Mouse (Mus musculus): ENCODE results near the gene A030005K14Rik. TPM values are rescaled to one million over a fixed set of nuclear protein-coding genes. Genes with fewer than 3 reads are reported as not detected.

The A030005K14Rik gene
- polyA plus RNA-seq (2015; fragmentation: Nextera tagmentation; extraction: Ambion mirVana): not detected in 2 replicates

DNA sequence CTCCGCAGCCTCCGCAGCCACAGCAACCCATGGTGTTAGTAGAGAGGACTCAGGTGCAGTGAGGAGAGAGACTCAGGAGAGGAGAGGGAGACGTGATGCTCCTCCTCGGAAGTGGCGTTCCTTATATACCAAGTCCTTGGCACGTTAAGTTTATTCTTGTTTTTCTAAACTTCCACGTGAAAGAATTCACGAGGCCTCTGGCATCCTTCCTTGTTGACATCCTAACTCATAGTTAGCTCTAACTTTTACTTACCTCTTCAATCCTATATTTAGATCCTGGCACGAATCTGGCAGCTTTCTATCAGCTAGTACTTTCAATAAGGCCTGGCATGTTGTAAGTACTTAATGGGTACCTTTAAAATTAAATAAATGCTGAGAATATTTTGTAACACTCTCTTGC, at the start of gene A030005K14Rik:
Gene A030005K14Rik (minus strand): TSS at position 101 of the 400 bp plus-strand sequence.
- Histone ChIP-seq H3K9me3 (no peaks in the 10 kb centered on the region), H3K4me3 (no peak within 1 kb of the TSS), H3K4me2 (no peak within 1 kb of the TSS), H3K4me1 (no peaks in the 10 kb centered on the region; the same call in 1 of the 2 replicates), H3K9ac (no peak within 1 kb of the TSS), H3K36me3 (no peaks in the 10 kb centered on the region), H3K27me3 (no peaks in the 10 kb centered on the region), H3K27ac (no peak within 1 kb of the TSS)
- no peak for ATAC-seq (ENCODE audit: borderline replicate concordance, extremely low read depth, low FRiP score, low TSS enrichment)
- 77% methylated on average over 9 of the region's 9 CpGs for WGBS

DNA sequence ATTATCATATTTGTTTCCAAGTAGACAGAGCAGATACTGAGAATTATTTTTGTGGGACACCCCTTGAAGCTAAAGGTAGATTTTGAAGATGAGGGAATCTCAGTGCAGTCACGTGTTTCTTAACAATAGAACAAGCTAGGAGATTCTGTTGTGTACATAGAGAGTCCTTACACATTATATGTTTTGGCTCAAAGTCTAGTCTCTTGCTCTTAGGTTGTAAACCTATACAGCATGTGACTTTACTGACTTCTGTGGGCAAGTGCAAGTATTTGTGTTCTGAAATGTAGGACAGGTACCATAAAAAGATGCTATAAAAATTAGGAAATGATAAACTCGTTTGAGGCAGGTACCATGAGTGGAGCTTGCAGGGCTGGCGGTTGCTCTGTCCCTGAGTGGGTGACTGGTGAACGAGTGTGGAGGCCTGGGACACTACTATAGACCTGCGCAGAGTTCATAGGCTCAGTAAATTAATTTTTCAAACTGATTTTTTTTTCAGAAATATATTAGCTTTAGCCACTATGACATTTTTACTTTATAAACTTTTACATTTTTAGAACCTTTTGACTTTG, 48.3 kb upstream of the A030005K14Rik start:
- Histone ChIP-seq H3K4me2 (no peak overlapping the region), H3K36me3 (no peaks in the 10 kb centered on the region), H3K9me3 (no peaks in the 10 kb centered on the region), H3K27me3 (no peaks in the 10 kb centered on the region), H3K27ac (no peak overlapping the region), H3K4me1 (no peaks in the 10 kb centered on the region), H3K9ac (no peak overlapping the region), H3K4me3 (no peak overlapping the region)
- WGBS: 67% methylated on average over 5 of the region's 5 CpGs
- no peak for ATAC-seq (ENCODE audit: borderline replicate concordance, extremely low read depth, low FRiP score, low TSS enrichment)

DNA sequence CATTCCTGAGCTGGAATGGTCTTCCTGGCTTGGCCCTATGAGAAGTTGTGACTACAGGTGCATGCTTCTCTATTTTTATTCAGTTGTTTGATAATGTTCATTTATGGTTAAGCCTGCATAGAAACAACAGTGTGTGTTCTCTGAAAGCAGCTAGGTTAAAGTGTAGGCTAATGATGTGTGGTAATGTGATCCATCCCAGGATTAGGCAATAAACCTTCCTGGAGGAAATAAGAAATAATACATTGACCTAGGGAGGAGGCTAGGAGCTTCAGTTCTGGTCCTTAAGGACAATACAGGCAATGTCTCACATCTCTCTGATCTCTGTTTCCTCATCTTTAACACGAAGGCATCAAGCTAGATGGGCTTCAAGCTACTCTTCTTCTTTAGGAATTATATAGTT, 46.3 kb upstream of the A030005K14Rik start:
- peaks cover 4% of the 10 kb centered on the region; the same call in 1 of the 2 replicates for H3K4me1 ChIP-seq
- H3K36me3 ChIP-seq: no peaks in the 10 kb centered on the region
- no peaks in the 10 kb centered on the region for H3K9me3 ChIP-seq
- no peak overlapping the region for H3K27ac ChIP-seq
- 63% methylated on average over 1 of the region's 1 CpGs for WGBS
- H3K27me3 ChIP-seq: no peaks in the 10 kb centered on the region
- H3K4me3 ChIP-seq: no peak overlapping the region
- no peak for ATAC-seq (ENCODE audit: borderline replicate concordance, extremely low read depth, low FRiP score, low TSS enrichment)
- no peak overlapping the region for H3K9ac ChIP-seq
- no peak overlapping the region for H3K4me2 ChIP-seq

DNA sequence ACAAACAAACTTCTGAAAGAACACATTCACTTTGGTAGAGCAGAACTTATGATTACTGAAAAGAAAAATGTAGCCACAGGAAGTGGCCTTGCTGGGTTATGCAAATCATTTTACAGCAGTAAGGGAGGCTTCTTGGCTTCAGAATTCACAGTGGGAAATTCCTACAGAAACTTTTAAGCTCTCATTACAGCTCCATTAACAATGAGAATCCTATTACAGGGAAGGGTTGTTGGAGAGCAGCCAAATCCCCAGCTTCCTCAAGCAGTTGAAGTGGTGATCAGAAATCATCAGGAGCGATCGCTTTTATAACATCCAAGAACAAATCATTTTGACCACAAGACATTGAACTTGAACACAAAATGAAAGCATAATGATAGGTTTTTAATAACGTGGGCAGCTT, 42.7 kb upstream of the A030005K14Rik start:
- H3K4me3 ChIP-seq: no peak overlapping the region
- no peaks in the 10 kb centered on the region for H3K36me3 ChIP-seq
- H3K4me2 ChIP-seq: no peak overlapping the region
- H3K27ac ChIP-seq: 0 out of 2 replicates have a peak overlapping the region, but pooled peaks have one; percentile 10
- no peaks in the 10 kb centered on the region for H3K9me3 ChIP-seq
- no peaks in the 10 kb centered on the region for H3K27me3 ChIP-seq
- ATAC-seq (ENCODE audit: borderline replicate concordance, extremely low read depth, low FRiP score, low TSS enrichment): no peak
- 14% methylated on average over 3 of the region's 3 CpGs for WGBS
- H3K9ac ChIP-seq: no peak overlapping the region
- H3K4me1 ChIP-seq: peaks cover 7% of the 10 kb centered on the region; the same call in 1 of the 2 replicates

DNA sequence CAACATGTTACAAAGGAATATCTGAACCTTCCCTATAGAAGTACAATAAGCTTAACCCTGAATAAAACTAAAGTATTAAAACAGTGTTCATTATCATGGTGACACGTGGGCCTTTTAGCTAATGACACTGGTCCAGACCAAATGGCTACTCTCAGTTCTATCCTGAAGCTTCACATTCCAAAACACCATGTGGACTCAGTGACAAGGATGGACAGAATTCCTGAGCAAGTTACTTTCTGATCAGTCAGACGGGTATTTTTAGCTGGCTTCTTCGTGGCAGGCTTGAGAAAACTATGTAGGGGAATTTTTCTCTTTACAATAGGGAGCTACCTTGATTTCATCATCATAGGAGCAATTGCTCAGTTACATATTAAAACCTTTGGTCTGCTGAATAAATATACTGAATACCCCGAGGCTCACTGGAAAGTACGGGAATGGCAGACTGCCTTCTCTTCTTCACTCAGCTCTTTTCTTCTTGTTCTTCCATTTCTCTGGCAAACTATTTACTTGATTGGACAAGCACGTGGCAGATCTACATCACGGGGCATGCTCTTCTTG, 40.5 kb upstream of the A030005K14Rik start:
- H3K27me3 ChIP-seq: no peaks in the 10 kb centered on the region
- 54% methylated on average over 7 of the region's 7 CpGs for WGBS
- H3K9ac ChIP-seq: no peak overlapping the region
- no peaks in the 10 kb centered on the region for H3K9me3 ChIP-seq
- H3K36me3 ChIP-seq: no peaks in the 10 kb centered on the region
- H3K4me1 ChIP-seq: peaks cover 7% of the 10 kb centered on the region; the same call in 1 of the 2 replicates
- ATAC-seq (ENCODE audit: borderline replicate concordance, extremely low read depth, low FRiP score, low TSS enrichment): no peak
- H3K27ac ChIP-seq: peak overlapping the region; percentile 74
- H3K4me3 ChIP-seq: no peak overlapping the region
- no peak overlapping the region for H3K4me2 ChIP-seq

DNA sequence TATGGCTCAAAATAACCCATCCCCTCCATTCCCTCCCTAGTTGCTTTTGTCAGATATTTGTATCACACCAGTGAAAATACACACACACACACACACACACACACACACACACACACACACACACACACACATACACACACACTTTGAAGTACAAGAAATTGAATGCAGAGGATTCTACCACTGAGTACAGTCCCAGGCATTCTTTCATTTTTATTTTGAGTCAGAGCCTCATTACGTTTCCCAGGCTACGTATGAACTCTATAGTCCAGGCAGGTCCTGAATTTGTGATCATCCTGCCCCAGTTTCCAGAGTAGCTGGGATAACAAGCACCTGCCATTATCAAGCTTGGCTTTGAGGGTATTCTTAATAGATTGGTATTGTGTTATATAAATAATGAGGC, 40.0 kb upstream of the A030005K14Rik start:
- Histone ChIP-seq H3K9me3 (no peaks in the 10 kb centered on the region), H3K4me1 (peaks cover 7% of the 10 kb centered on the region; the same call in 1 of the 2 replicates), H3K27me3 (no peaks in the 10 kb centered on the region), H3K4me3 (no peak overlapping the region), H3K27ac (no peak overlapping the region), H3K4me2 (no peak overlapping the region), H3K36me3 (no peaks in the 10 kb centered on the region), H3K9ac (no peak overlapping the region)
- ATAC-seq (ENCODE audit: borderline replicate concordance, extremely low read depth, low FRiP score, low TSS enrichment): no peak
- 78% methylated on average over 2 of the region's 2 CpGs for WGBS

DNA sequence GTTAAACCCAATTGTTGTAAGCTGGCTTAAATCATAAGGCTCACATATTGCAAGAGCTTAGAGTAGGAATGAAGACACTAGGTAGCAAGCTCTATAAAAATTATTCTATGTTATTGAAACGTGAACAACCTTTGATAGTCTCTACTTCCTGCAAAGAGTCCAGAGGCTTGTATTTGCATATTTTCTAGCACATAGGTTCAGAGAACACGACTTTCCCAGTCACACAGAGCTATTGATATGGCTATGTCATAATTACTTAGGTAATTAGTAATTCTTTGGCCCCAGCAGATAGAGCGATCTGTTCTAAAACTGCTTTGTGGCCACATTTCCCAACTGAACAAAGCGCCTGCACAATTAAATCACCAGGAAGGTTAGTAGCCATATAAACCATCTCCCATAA, 37.8 kb upstream of the A030005K14Rik start:
- Histone ChIP-seq H3K4me1 (peaks cover 6% of the 10 kb centered on the region; the same call in 1 of the 2 replicates), H3K9me3 (no peaks in the 10 kb centered on the region), H3K4me2 (no peak overlapping the region), H3K36me3 (no peaks in the 10 kb centered on the region), H3K27me3 (no peaks in the 10 kb centered on the region), H3K27ac (no peak overlapping the region), H3K4me3 (no peak overlapping the region), H3K9ac (no peak overlapping the region)
- ATAC-seq (ENCODE audit: borderline replicate concordance, extremely low read depth, low FRiP score, low TSS enrichment): no peak
- 85% methylated on average over 4 of the region's 4 CpGs for WGBS

DNA sequence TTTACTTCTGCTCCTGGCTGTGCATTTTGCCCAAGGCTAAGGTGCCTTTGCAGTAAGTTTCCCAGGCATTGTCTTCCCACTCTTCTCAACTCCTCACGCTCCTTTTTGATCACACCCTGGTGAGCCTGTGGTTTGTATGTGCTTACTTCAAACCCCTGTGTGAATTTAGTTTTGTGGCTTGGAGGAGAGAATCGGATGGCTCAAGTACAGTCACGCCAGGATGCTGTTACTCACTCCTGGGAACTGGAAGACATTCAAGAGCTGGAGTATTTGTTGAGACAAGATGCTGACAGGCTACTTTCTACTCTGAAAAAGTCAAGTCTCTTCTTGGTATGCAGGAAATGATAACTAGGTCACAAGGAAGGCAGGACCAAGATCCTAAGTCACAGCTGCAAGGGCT, 32.1 kb upstream of the A030005K14Rik start:
- H3K9me3 ChIP-seq: no peaks in the 10 kb centered on the region
- H3K4me3 ChIP-seq: no peak overlapping the region
- no peaks in the 10 kb centered on the region for H3K4me1 ChIP-seq
- H3K27me3 ChIP-seq: no peaks in the 10 kb centered on the region
- no peak for ATAC-seq (ENCODE audit: borderline replicate concordance, extremely low read depth, low FRiP score, low TSS enrichment)
- 57% methylated on average over 3 of the region's 3 CpGs for WGBS
- no peak overlapping the region for H3K9ac ChIP-seq
- H3K27ac ChIP-seq: no peak overlapping the region
- no peaks in the 10 kb centered on the region for H3K36me3 ChIP-seq
- H3K4me2 ChIP-seq: no peak overlapping the region

DNA sequence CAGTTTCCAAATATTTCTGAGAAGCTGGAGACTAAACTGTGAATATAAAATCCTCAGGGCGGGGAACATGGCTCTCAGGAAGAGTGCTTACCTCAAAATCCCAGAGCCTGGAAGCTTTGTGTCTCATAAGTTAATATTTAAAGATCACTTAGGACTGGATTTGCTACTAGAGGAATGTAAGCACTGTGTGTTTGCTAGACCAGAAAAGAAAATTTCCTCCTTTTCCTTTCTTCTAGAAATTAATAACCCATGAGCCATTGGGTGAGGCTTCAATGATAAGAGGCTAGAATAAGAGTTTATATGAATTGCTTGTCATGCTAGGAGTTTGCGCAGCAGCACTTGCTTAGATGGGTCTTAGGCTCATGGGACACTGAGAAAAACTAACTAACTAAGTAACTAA, 25.6 kb upstream of the A030005K14Rik start:
- peak overlapping the region; percentile 61 for H3K27ac ChIP-seq
- ATAC-seq (ENCODE audit: borderline replicate concordance, extremely low read depth, low FRiP score, low TSS enrichment): peak; percentile 39; the same call in 1 of the 2 replicates
- WGBS: 53% methylated on average over 2 of the region's 2 CpGs

DNA sequence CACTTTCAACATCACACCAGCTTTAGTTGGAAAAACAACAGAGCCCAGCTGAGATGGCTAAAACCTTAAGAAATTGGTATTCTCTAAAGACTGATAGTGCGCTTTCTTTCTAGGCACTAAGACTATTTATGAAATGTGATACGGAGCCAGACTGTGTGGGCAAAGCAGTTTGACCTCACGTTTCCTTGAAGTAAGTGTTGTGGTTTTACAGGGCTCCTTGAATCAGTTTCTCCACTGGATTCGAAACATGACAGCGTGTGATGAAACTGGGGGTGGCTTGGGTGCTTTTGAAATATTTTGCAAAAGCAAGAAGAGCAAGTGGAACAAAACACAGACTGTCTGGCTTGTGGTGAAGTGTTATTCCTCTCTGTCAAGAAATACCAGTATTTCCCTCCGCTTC, 17.8 kb upstream of the A030005K14Rik start:
- H3K4me2 ChIP-seq: no peak overlapping the region
- no peak overlapping the region for H3K27ac ChIP-seq
- H3K4me1 ChIP-seq: 0 out of 2 replicates have a peak, but pooled peaks cover 3% of the 10 kb centered on the region
- H3K4me3 ChIP-seq: no peak overlapping the region
- 59% methylated on average over 6 of the region's 6 CpGs for WGBS
- H3K9ac ChIP-seq: no peak overlapping the region
- H3K36me3 ChIP-seq: no peaks in the 10 kb centered on the region
- ATAC-seq (ENCODE audit: borderline replicate concordance, extremely low read depth, low FRiP score, low TSS enrichment): no peak
- no peaks in the 10 kb centered on the region for H3K9me3 ChIP-seq
- H3K27me3 ChIP-seq: no peaks in the 10 kb centered on the region

More for the DNA sequence above, 25.6 kb upstream of the A030005K14Rik start:
- Histone ChIP-seq H3K4me1 (0 out of 2 replicates have a peak, but pooled peaks cover 2% of the 10 kb centered on the region), H3K4me2 (no peak overlapping the region), H3K9me3 (no peaks in the 10 kb centered on the region), H3K27me3 (no peaks in the 10 kb centered on the region), H3K9ac (no peak overlapping the region), H3K4me3 (no peak overlapping the region), H3K36me3 (no peaks in the 10 kb centered on the region)

DNA sequence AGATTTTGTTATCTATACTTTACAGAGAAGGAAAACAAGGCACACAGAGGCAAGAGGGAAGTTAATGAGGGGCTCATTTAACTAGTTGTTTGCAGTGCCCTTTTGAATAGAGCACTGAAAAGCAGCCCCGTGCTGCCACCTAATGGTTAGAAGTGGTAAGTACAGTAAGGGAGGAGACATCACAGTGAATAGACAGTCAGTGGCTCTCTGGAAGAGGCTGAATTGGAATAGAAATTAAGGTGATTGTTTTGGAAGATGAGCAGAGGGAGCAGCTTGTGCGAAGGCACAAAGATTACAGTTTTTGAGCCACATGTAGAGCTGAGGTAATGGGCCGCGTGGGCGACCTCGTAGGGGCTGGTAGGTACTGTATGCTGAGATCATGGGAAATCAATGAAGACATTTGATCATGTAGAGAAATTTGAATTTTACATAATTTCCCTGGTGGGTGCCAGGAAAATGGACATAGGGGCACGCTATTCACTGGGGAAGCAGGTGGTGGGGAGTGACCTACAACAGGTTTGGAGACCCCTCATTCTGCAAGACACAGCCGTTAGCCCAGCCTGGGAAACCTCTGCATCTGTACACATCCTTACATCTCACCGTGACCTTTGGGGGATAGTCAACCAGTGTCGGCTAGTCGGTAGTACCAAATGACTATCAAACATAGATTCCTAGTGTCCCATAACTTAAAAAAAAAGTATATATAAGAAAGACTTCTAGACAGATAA, 17.2 kb upstream of the A030005K14Rik start:
- WGBS: 43% methylated on average over 11 of the region's 11 CpGs

More for the DNA sequence above, 17.2 kb upstream of the A030005K14Rik start:
- no peak overlapping the region for H3K27ac ChIP-seq
- ATAC-seq (ENCODE audit: borderline replicate concordance, extremely low read depth, low FRiP score, low TSS enrichment): peak; percentile 27; the same call in 1 of the 2 replicates
- peak overlapping the region; percentile 27 for H3K4me3 ChIP-seq
- H3K9ac ChIP-seq: no peak overlapping the region
- H3K4me2 ChIP-seq: peak overlapping the region; percentile 48
- H3K27me3 ChIP-seq: no peaks in the 10 kb centered on the region
- 0 out of 2 replicates have a peak, but pooled peaks cover 3% of the 10 kb centered on the region for H3K4me1 ChIP-seq
- no peaks in the 10 kb centered on the region for H3K9me3 ChIP-seq
- no peaks in the 10 kb centered on the region for H3K36me3 ChIP-seq

All from lung, embryonic 15.5 days (tissue).